Mouse (Mus musculus) lung, postnatal 0 days (tissue): ENCODE measurements around the gene Gm49361. TPM values are rescaled to one million over a fixed set of nuclear protein-coding genes. Genes with fewer than 3 reads are reported as not detected.

Source experiments
- ATAC-seq: fragments of 200-750 bp; cut with Nextera tagmentation; 2 replicates; pipeline ENCODE4 v1.8.0; 2017; ENCODE audit warnings: moderate library complexity
- DNase-seq: peaks from one replicate; pipeline ENCODE4 v3.0.0-alpha.2; 2016; ENCODE audit warnings: low spot score
- H3K27ac ChIP-seq: fragments of 300-500 bp; sonication (generic); 2 replicates; pipeline ENCODE4 v1.5.1; 2014; ENCODE audit warnings: antibody characterized with exemption, mild to moderate bottlenecking, low read length, mixed read lengths
- H3K27me3 ChIP-seq: fragments of 300-500 bp; sonication (generic); replicated peaks from 2 replicates; pipeline ENCODE4 v1.6.1; 2014; ENCODE audit warnings: low read length, mixed read lengths; ENCODE audit not compliant: insufficient read depth
- H3K36me3 ChIP-seq: fragments of 300-500 bp; sonication (generic); 2 replicates; pipeline ENCODE4 v1.6.1; 2014; ENCODE audit warnings: low read length, mixed read lengths; ENCODE audit not compliant: insufficient read depth
- H3K4me1 ChIP-seq: fragments of 300-500 bp; sonication (generic); 2 replicates; pipeline ENCODE4 v1.6.1; 2014; ENCODE audit warnings: antibody characterized with exemption, low read depth, low read length, mixed read lengths; ENCODE audit not compliant: insufficient read depth
- H3K4me2 ChIP-seq: fragments of 300-500 bp; sonication (generic); replicated peaks from 2 replicates; pipeline ENCODE4 v1.6.1; 2014; ENCODE audit warnings: low read depth, mild to moderate bottlenecking, low read length, moderate library complexity, mixed read lengths
- H3K4me3 ChIP-seq: fragments of 300-500 bp; sonication (generic); 2 replicates; pipeline ENCODE4 v1.5.1; 2014; ENCODE audit warnings: low read depth, low read length
- H3K9ac ChIP-seq: fragments of 300-500 bp; sonication (generic); replicated peaks from 2 replicates; pipeline ENCODE4 v1.6.1; 2014; ENCODE audit warnings: low read depth, mild to moderate bottlenecking
- H3K9me3 ChIP-seq: fragments of 300-500 bp; sonication (generic); 2 replicates; pipeline ENCODE4 v1.6.1; 2016; ENCODE audit warnings: low read length, mixed read lengths
- CTCF ChIP-seq: IDR thresholded peaks from 2 replicates; pipeline ENCODE4 v1.5.1; 2016; ENCODE audit warnings: antibody characterized with exemption, mild to moderate bottlenecking
- EP300 ChIP-seq: IDR thresholded peaks from 2 replicates; pipeline ENCODE4 v1.6.1; 2016; ENCODE audit warnings: antibody characterized with exemption, mild to moderate bottlenecking, control low read depth
- WGBS: fragments of 180-500 bp; shearing (Covaris S2); extraction: QIAGEN DNeasy Blood & Tissue Kit; methylation state at CpG from one replicate; pipeline ENCODE4 v1.1.7; 2014; 5-methylcytosine and 5-hydroxymethylcytosine counted together
- polyA plus RNA-seq: library from polyadenylated mRNA; unstranded; fragments of >200 nt; fragmentation: Nextera tagmentation; extraction: Ambion mirVana; gene quantifications from 2 replicates; pipeline ENCODE4 v1.2.1, GENCODE M21; 2015

Gene Gm49361
- polyA plus RNA-seq, 1 experiment from 2014 or later, result not detected

- ATAC-seq, result no peak
- Histone ChIP-seq H3K4me1 (no peaks in the 10 kb centered on the region), H3K36me3 (peaks cover 5% of the 10 kb centered on the region; the same call in 1 of the 2 replicates), H3K27ac (no peak overlapping the region), H3K9me3 (no peaks in the 10 kb centered on the region), H3K4me2 (no peak overlapping the region), H3K9ac (no peak overlapping the region), H3K4me3 (no peak overlapping the region), H3K27me3 (no peaks in the 10 kb centered on the region)
- DNase-seq, result no peak
- TF ChIP-seq EP300 (no peak), CTCF (no peak)
- WGBS, result 57% methylated on average over 4 of the region's 4 CpGs
Observed at GRCm38 (mm10) chr14:57620598-57621236, 125.2 kb downstream of the Gm49361 start.

GRCm38 (mm10) chr14:57619487-57619886 is 126.4 kb downstream of the Gm49361 start:
- DNase-seq, result peak; percentile 90
- WGBS, result 36% methylated on average over 2 of the region's 2 CpGs
- Histone ChIP-seq H3K36me3 (0 out of 2 replicates have a peak, but pooled peaks cover 5% of the 10 kb centered on the region), H3K4me3 (no peak overlapping the region), H3K27me3 (no peaks in the 10 kb centered on the region), H3K27ac (no peak overlapping the region), H3K4me1 (no peaks in the 10 kb centered on the region), H3K9ac (no peak overlapping the region), H3K9me3 (no peaks in the 10 kb centered on the region), H3K4me2 (no peak overlapping the region)
- no peak for TF ChIP-seq EP300
- peak; percentile 87 for TF ChIP-seq CTCF
- peak; percentile 80 for ATAC-seq

- no peaks in the 10 kb centered on the region for H3K27me3 ChIP-seq
- ATAC-seq, result no peak
- TF ChIP-seq EP300 (no peak), CTCF (no peak)
- H3K36me3 ChIP-seq, result 0 out of 2 replicates have a peak, but pooled peaks cover 3% of the 10 kb centered on the region
- WGBS, result 85% methylated on average over 1 of the region's 1 CpGs
- DNase-seq, result peak; percentile 16
- H3K9ac ChIP-seq, result no peak overlapping the region
- H3K4me1 ChIP-seq, result no peaks in the 10 kb centered on the region
- no peak overlapping the region for H3K4me2 ChIP-seq
- no peaks in the 10 kb centered on the region for H3K9me3 ChIP-seq
- H3K27ac ChIP-seq, result no peak overlapping the region
- no peak overlapping the region for H3K4me3 ChIP-seq
Observed at GRCm38 (mm10) chr14:57617675-57618074, 128.2 kb downstream of the Gm49361 start.

- ATAC-seq, result peak; percentile 43
Observed at GRCm38 (mm10) chr14:57616339-57616965, 129.5 kb downstream of the Gm49361 start.

GRCm38 (mm10) chr14:57615828-57616227 is 130.1 kb downstream of the Gm49361 start:
- Histone ChIP-seq H3K4me1 (no peaks in the 10 kb centered on the region), H3K4me3 (no peak overlapping the region), H3K4me2 (no peak overlapping the region), H3K9ac (no peak overlapping the region), H3K27me3 (no peaks in the 10 kb centered on the region), H3K36me3 (no peaks in the 10 kb centered on the region), H3K9me3 (no peaks in the 10 kb centered on the region), H3K27ac (peak overlapping the region; percentile 28; the same call in 1 of the 2 replicates)
- ATAC-seq (0 out of 2 replicates have a peak, but pooled peaks have one; percentile 32), DNase-seq (peak; percentile 18)
- 61% methylated on average over 6 of the region's 6 CpGs for WGBS
- TF ChIP-seq EP300 (no peak), CTCF (no peak)

More at GRCm38 (mm10) chr14:57616339-57616965, 129.5 kb downstream of the Gm49361 start:
- Histone ChIP-seq H3K9ac (no peak overlapping the region), H3K27me3 (no peaks in the 10 kb centered on the region), H3K36me3 (no peaks in the 10 kb centered on the region), H3K4me1 (no peaks in the 10 kb centered on the region), H3K4me2 (no peak overlapping the region), H3K27ac (peak overlapping the region; percentile 11; the same call in 1 of the 2 replicates), H3K4me3 (no peak overlapping the region), H3K9me3 (no peaks in the 10 kb centered on the region)
- no peak for TF ChIP-seq EP300
- TF ChIP-seq CTCF, result peak; percentile 12; the same call in 1 of the 2 replicates
- 45% methylated on average over 6 of the region's 6 CpGs for whole genome bisulfite sequencing
- peak; percentile 49 for DNase-seq

- DNase-seq (no peak), ATAC-seq (no peak)
- no peak for TF ChIP-seq CTCF
- WGBS, result 85% methylated on average over 2 of the region's 2 CpGs
- Histone ChIP-seq H3K36me3 (no peaks in the 10 kb centered on the region), H3K4me1 (peaks cover 8% of the 10 kb centered on the region; the same call in 1 of the 2 replicates), H3K4me2 (no peak overlapping the region), H3K27me3 (no peaks in the 10 kb centered on the region), H3K9me3 (no peaks in the 10 kb centered on the region), H3K4me3 (no peak overlapping the region), H3K27ac (no peak overlapping the region), H3K9ac (no peak overlapping the region)
Observed at GRCm38 (mm10) chr14:57611034-57611433, 134.9 kb downstream of the Gm49361 start.
